ENCODE assay signal across 20 mouse cellular contexts in genomic region chr3:50440409-50440808, GRCm38 (mm10). TPM values are rescaled to one million over a fixed set of nuclear protein-coding genes. Genes with fewer than 3 reads are reported as not detected.
DNase-seq lines count a peak whose midpoint lies in the region; ATAC-seq and TF ChIP-seq lines count a peak whose summit lies in the region.
"Had no signal": no experiment of that assay in that cellular context is flagged by ENCODE, and none has a peak within 500 bp of the region (broad histone marks: within the 10 kb centered on the region; RNA-seq: fewer than 3 reads in every experiment).

No protein-coding gene starts in this region.

- DNase-seq in left cerebral cortex, adult 2 months (ENCODE audit: extremely low spot score in 1 of 2, low spot score in 2 of 2): no peak
- no peak for DNase-seq in left cerebral cortex, adult 11 months (ENCODE audit: low spot score)
- DNase-seq in forelimb bud, embryonic 11.5 days (ENCODE audit: low read depth, low spot score): peak; percentile 74
- peak; percentile 52 for DNase-seq in hindlimb bud, embryonic 11.5 days (ENCODE audit: extremely low spot score, low read depth, low spot score)
- peak; percentile 37 for DNase-seq in limb, embryonic 14.5 days (ENCODE audit: low spot score)
- no peak for DNase-seq in right cerebral cortex, postnatal 14 days
- DNase-seq in forebrain, postnatal 0 days: no peak
- DNase-seq: adrenal gland, adult 2 months; adrenal gland, postnatal 10 days; adrenal gland, postnatal 25 days; cerebellum, adult 11 months; cerebellum, adult 18-20 months; cerebellum, adult 8-10 months; cerebellum, adult 9-11 months; cerebellum, postnatal 14 days; cerebellum, postnatal 36 days had no signal

- no peak overlapping the region for H3K9ac ChIP-seq in limb, embryonic 14.5 days (ENCODE audit: low read depth, low read length, severe bottlenecking)
- no peak overlapping the region for H3K9ac ChIP-seq in forebrain, postnatal 0 days
- H3K9ac ChIP-seq: embryonic facial prominence, embryonic 12.5 days; forebrain, embryonic 13.5 days; forebrain, embryonic 15.5 days had no signal

- TF ChIP-seq CTCF in left cerebral cortex, adult 2 months (IDR thresholded peaks at IDR 0.05): no peak
- no peak for TF ChIP-seq CTCF in forebrain, postnatal 0 days (IDR thresholded peaks at IDR 0.05; ENCODE audit: low read depth)

- H3K4me3 ChIP-seq in left cerebral cortex, adult 2 months: no peak overlapping the region
- no peak overlapping the region for H3K4me3 ChIP-seq in limb, embryonic 14.5 days (replicated peaks; ENCODE audit: low read length)
- no peak overlapping the region for H3K4me3 ChIP-seq in forebrain, postnatal 0 days (ENCODE audit: low read depth, low read length)
- H3K4me3 ChIP-seq: embryonic facial prominence, embryonic 10.5 days; embryonic facial prominence, embryonic 12.5 days; forebrain, embryonic 13.5 days; forebrain, embryonic 15.5 days had no signal

- H3K27ac ChIP-seq in left cerebral cortex, adult 2 months: peak overlapping the region; percentile 9; the same call in 1 of the 2 replicates
- H3K27ac ChIP-seq in limb, embryonic 14.5 days (replicated peaks; ENCODE audit: low read depth, low read length): no peak overlapping the region
- H3K27ac ChIP-seq in forebrain, postnatal 0 days (ENCODE audit: low read depth, low read length): no peak overlapping the region
- H3K27ac ChIP-seq: embryonic facial prominence, embryonic 10.5 days; embryonic facial prominence, embryonic 12.5 days; forebrain, embryonic 13.5 days; forebrain, embryonic 15.5 days had no signal

- TF ChIP-seq POLR2A in limb, embryonic 14.5 days (IDR thresholded peaks at IDR 0.05; ENCODE audit: borderline replicate concordance, extremely low read depth, insufficient read depth, insufficient read length): no peak

- no peak for ATAC-seq in limb, embryonic 14.5 days (ENCODE audit: low FRiP score, low read depth)
- no peak for ATAC-seq in forebrain, postnatal 0 days
- ATAC-seq: forebrain, embryonic 13.5 days; forebrain, embryonic 15.5 days had no signal

- 18% methylated on average over 2 of the region's 2 CpGs for WGBS in limb, embryonic 14.5 days
- 94% methylated on average over 2 of the region's 2 CpGs for WGBS in forebrain, postnatal 0 days

- H3K4me1 ChIP-seq in limb, embryonic 14.5 days (ENCODE audit: control insufficient read depth, insufficient read depth, low read length): peaks cover 7% of the 10 kb centered on the region
- 0 out of 2 replicates have a peak, but pooled peaks cover 8% of the 10 kb centered on the region for H3K4me1 ChIP-seq in forebrain, postnatal 0 days (ENCODE audit: insufficient read depth)

- no peaks in the 10 kb centered on the region for H3K27me3 ChIP-seq in limb, embryonic 14.5 days (ENCODE audit: control insufficient read depth, insufficient read depth, low read length)
- no peaks in the 10 kb centered on the region for H3K27me3 ChIP-seq in forebrain, postnatal 0 days (ENCODE audit: insufficient read depth, low read length)
- H3K27me3 ChIP-seq: embryonic facial prominence, embryonic 12.5 days; forebrain, embryonic 13.5 days; forebrain, embryonic 15.5 days had no signal

- H3K9me3 ChIP-seq in limb, embryonic 14.5 days (ENCODE audit: control insufficient read depth, low read length): no peaks in the 10 kb centered on the region
- no peaks in the 10 kb centered on the region for H3K9me3 ChIP-seq in forebrain, postnatal 0 days (ENCODE audit: low read length)
- H3K9me3 ChIP-seq: embryonic facial prominence, embryonic 10.5 days; embryonic facial prominence, embryonic 12.5 days; forebrain, embryonic 13.5 days; forebrain, embryonic 15.5 days had no signal

- intact Hi-C loops in left cerebral cortex, adult 2 months (cut with DNase I): loop anchor here (5.0 kb wide), 2 partner anchors 58 to 462 kb away; no protein-coding TSS in a partner anchor

- H3K4me2 ChIP-seq in limb, embryonic 14.5 days (replicated peaks; ENCODE audit: low read depth, low read length, severe bottlenecking): no peak overlapping the region
- H3K4me2 ChIP-seq in forebrain, postnatal 0 days (ENCODE audit: low read depth): no peak overlapping the region
- H3K4me2 ChIP-seq: embryonic facial prominence, embryonic 12.5 days; forebrain, embryonic 13.5 days; forebrain, embryonic 15.5 days had no signal

- no peaks in the 10 kb centered on the region for H3K36me3 ChIP-seq in limb, embryonic 14.5 days (ENCODE audit: control insufficient read depth, insufficient read depth, low read length)
- H3K36me3 ChIP-seq in forebrain, postnatal 0 days (ENCODE audit: insufficient read depth): no peaks in the 10 kb centered on the region
- H3K36me3 ChIP-seq: embryonic facial prominence, embryonic 10.5 days; embryonic facial prominence, embryonic 12.5 days; forebrain, embryonic 15.5 days had no signal

RNA-seq across cellular contexts. Expression of gene Slc7a11, which starts 3.0 kb away (rescaled TPM):
- 10 to 100 TPM; 23.9 to 25.7 TPM for total RNA-seq in left cerebral cortex, adult 2 months (2021)
- polyA plus RNA-seq in limb, embryonic 14.5 days (2012; rRNA removed): 2.5 and 2.6 TPM in 2 replicates
- polyA plus RNA-seq in limb, embryonic 14.5 days (2014; fragmentation: Nextera tagmentation; extraction: Ambion mirVana): 5.7 and 5.8 TPM in 2 replicates
- 12.9 and 19.0 TPM in 2 replicates for total RNA-seq in forebrain, postnatal 0 days (2014; rRNA removed)
- 2.5 and 3.8 TPM in 2 replicates for polyA plus RNA-seq in forebrain, postnatal 0 days (2015; fragmentation: Nextera tagmentation; extraction: Ambion mirVana)

Comparison
In these comparisons a context has a peak if more than half of its experiments do, and no peak if none do; other contexts are left out.
1. DNase-seq: peak in forelimb bud, embryonic 11.5 days (single experiment), hindlimb bud, embryonic 11.5 days (single experiment) and limb, embryonic 14.5 days (single experiment); none in left cerebral cortex, adult 2 months (0 of 2), left cerebral cortex, adult 11 months (single experiment), right cerebral cortex, postnatal 14 days (single experiment) and forebrain, postnatal 0 days (single experiment).